Mouse (Mus musculus) hindbrain, postnatal 0 days (tissue): ENCODE data around the gene Timeless. TPM values are rescaled to one million over a fixed set of nuclear protein-coding genes. Genes with fewer than 3 reads are reported as not detected.

ENCODE experiments used
- ATAC-seq: fragments of 200-750 bp; cut with Nextera tagmentation; 2 replicates; pipeline ENCODE4 v1.8.0; 2017; ENCODE audit warnings: mild to moderate bottlenecking, moderate TSS enrichment, moderate library complexity
- DNase-seq: peaks from one replicate; pipeline ENCODE4 v3.0.0-alpha.2; 2015; ENCODE audit warnings: low spot score
- H3K27ac ChIP-seq: fragments of 300-500 bp; sonication (generic); 2 replicates; pipeline ENCODE4 v1.5.1; 2014; ENCODE audit warnings: mild to moderate bottlenecking
- H3K27me3 ChIP-seq: fragments of 300-500 bp; sonication (generic); 2 replicates; pipeline ENCODE4 v1.6.1; 2014; ENCODE audit warnings: low read length, mixed read lengths; ENCODE audit not compliant: insufficient read depth
- H3K36me3 ChIP-seq: fragments of 300-500 bp; sonication (generic); 2 replicates; pipeline ENCODE4 v1.6.1; 2014; ENCODE audit warnings: low read length, mixed read lengths; ENCODE audit not compliant: insufficient read depth
- H3K4me1 ChIP-seq: fragments of 300-500 bp; sonication (generic); 2 replicates; pipeline ENCODE4 v1.6.1; 2014; ENCODE audit warnings: antibody characterized with exemption, low read length, mixed read lengths; ENCODE audit not compliant: insufficient read depth
- H3K4me2 ChIP-seq: fragments of 300-500 bp; sonication (generic); 2 replicates; pipeline ENCODE4 v1.6.1; 2014; ENCODE audit warnings: low read depth, mild to moderate bottlenecking, low read length, moderate library complexity, mixed read lengths
- H3K4me3 ChIP-seq: fragments of 300-500 bp; sonication (generic); 2 replicates; pipeline ENCODE4 v1.5.1; 2014; ENCODE audit warnings: low read length
- H3K9ac ChIP-seq: fragments of 300-500 bp; sonication (generic); replicated peaks from 2 replicates; pipeline ENCODE4 v1.6.1; 2014; ENCODE audit warnings: mild to moderate bottlenecking, low read length, moderate library complexity, mixed read lengths
- H3K9me3 ChIP-seq: fragments of 300-500 bp; sonication (generic); 2 replicates; pipeline ENCODE4 v1.6.1; 2016; ENCODE audit warnings: low read length, mixed read lengths
- CTCF ChIP-seq: IDR thresholded peaks from 2 replicates; pipeline ENCODE4 v1.5.1; 2016; ENCODE audit warnings: antibody characterized with exemption, control low read depth, low read depth
- WGBS: fragments of 180-500 bp; shearing (Covaris S2); extraction: QIAGEN DNeasy Blood & Tissue Kit; methylation state at CpG from one replicate; pipeline ENCODE4 v1.1.7; 2014; 5-methylcytosine and 5-hydroxymethylcytosine counted together
- polyA plus RNA-seq: library from polyadenylated mRNA; unstranded; fragments of >200 nt; fragmentation: Nextera tagmentation; extraction: Ambion mirVana; gene quantifications from 2 replicates; pipeline ENCODE4 v1.2.1, GENCODE M21; 2015
- total RNA-seq: library from RNA; depleted of rRNA; stranded (reverse); fragments of >200 nt; gene quantifications from 2 replicates; pipeline ENCODE4 v1.2.3, GENCODE M21; 2014; rRNA removed

Gene Timeless
- total and polyA plus RNA-seq, 2 experiments from 2014 or later, result 15.2 to 15.6 TPM

DNA sequence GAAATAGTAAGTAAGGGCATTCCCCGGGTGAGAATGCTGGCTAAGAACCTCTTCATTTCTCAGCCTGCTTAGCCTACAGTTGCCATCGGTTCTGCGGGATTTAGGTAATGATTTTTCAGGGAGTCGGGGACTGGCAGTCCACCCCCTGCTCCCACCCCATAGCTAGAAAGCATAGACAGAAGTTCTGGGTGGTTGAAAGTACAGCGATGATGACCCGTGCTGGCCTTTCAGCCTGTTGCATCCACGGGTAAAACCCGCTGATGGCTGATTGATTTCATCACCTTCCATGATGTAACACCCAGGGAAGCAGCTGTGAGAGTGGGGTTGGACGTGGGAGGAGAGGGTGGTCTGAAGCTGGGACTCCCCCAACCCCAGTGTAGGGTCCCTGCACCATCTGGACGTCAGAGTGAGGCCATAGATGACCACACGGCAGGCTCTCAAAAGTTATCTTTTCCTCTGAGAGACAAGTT, 66.9 kb downstream of the Timeless start, which contains the start of gene Il23a:
Gene Il23a (minus strand): TSS at position 51 of the 470 bp plus-strand sequence.
- ATAC-seq (no peak), DNase-seq (no peak)
- Histone ChIP-seq H3K27me3 (no peaks in the 10 kb centered on the region), H3K9ac (no peak within 1 kb of the TSS), H3K36me3 (no peaks in the 10 kb centered on the region), H3K4me2 (no peak within 1 kb of the TSS), H3K9me3 (no peaks in the 10 kb centered on the region), H3K27ac (no peak within 1 kb of the TSS; the same call in 1 of the 2 replicates), H3K4me3 (no peak within 1 kb of the TSS), H3K4me1 (peaks cover 7% of the 10 kb centered on the region; the same call in 1 of the 2 replicates)
- WGBS, result 81% methylated on average over 11 of the region's 11 CpGs
- TF ChIP-seq CTCF, result no peak

DNA sequence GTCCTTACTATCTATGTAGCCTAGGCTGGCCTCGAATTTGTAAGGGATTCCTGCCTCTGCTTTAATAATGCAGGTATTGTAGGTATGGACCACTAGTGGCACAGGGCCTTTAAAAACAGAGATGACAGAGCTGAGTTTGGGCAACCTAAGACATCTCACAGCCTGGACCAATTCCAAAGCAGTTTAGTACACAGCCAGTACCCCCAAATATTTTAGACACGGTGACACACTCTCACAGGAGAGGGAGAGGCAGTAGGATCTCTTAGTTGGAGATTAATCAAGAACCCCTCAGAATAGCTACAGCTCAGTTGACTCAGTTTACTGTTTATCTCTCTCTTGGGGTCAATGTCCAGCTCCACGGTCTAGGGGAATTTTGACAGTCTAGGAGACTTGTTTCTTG, 70.5 kb downstream of the Timeless start:
- TF ChIP-seq CTCF, result no peak
- peaks cover 14% of the 10 kb centered on the region for H3K4me1 ChIP-seq
- H3K27me3 ChIP-seq, result no peaks in the 10 kb centered on the region
- WGBS, result 33% methylated on average over 3 of the region's 3 CpGs
- ATAC-seq, result no peak
- peak overlapping the region; percentile 68 for H3K4me2 ChIP-seq
- peak overlapping the region; percentile 95 for H3K27ac ChIP-seq
- no peak for DNase-seq
- H3K9me3 ChIP-seq, result no peaks in the 10 kb centered on the region
- H3K36me3 ChIP-seq, result no peaks in the 10 kb centered on the region
- peak overlapping the region; percentile 46 for H3K4me3 ChIP-seq
- peak overlapping the region; percentile 74 for H3K9ac ChIP-seq

Other genes starting within 250 kb of the Timeless start
- gene Hsd17b6, start 224.5 kb upstream of the Timeless start, total RNA-seq, result not detected in 2 replicates
- not detected in 2 replicates for gene Hsd17b6, start 224.5 kb upstream of the Timeless start, polyA plus RNA-seq
- gene Prim1, start 216.9 kb upstream of the Timeless start, total RNA-seq, result 15.2 and 19.6 TPM in 2 replicates
- gene Prim1, start 216.9 kb upstream of the Timeless start, polyA plus RNA-seq, result 33.3 and 36.1 TPM in 2 replicates
- gene Naca, start 196.5 kb upstream of the Timeless start, total RNA-seq, result 295 and 315 TPM in 2 replicates
- 450 and 463 TPM in 2 replicates for gene Naca, start 196.5 kb upstream of the Timeless start, polyA plus RNA-seq
- 81.6 and 87.7 TPM in 2 replicates for gene Ptges3, start 173.1 kb upstream of the Timeless start, total RNA-seq
- gene Ptges3, start 173.1 kb upstream of the Timeless start, polyA plus RNA-seq, result 417 and 428 TPM in 2 replicates
- 6,623 and 6,768 TPM in 2 replicates for gene Atp5b, start 148.8 kb upstream of the Timeless start, total RNA-seq
- gene Atp5b, start 148.8 kb upstream of the Timeless start, polyA plus RNA-seq, result 2,401 and 2,438 TPM in 2 replicates
- gene Baz2a, start 140.5 kb upstream of the Timeless start, total RNA-seq, result 14.3 and 15.0 TPM in 2 replicates
- 10.2 and 10.6 TPM in 2 replicates for gene Baz2a, start 140.5 kb upstream of the Timeless start, polyA plus RNA-seq
- 11.7 and 13.2 TPM in 2 replicates for gene Rbms2, start 51.8 kb upstream of the Timeless start, total RNA-seq
- gene Rbms2, start 51.8 kb upstream of the Timeless start, polyA plus RNA-seq, result 7.3 and 8.9 TPM in 2 replicates
- 1.9 and 6.4 TPM in 2 replicates for gene Gls2, start 37.6 kb upstream of the Timeless start, total RNA-seq
- 1.7 and 2.4 TPM in 2 replicates for gene Gls2, start 37.6 kb upstream of the Timeless start, polyA plus RNA-seq
- gene Spryd4, start 20.3 kb upstream of the Timeless start, total RNA-seq, result 25.8 and 29.6 TPM in 2 replicates
- 22.3 and 24.5 TPM in 2 replicates for gene Spryd4, start 20.3 kb upstream of the Timeless start, polyA plus RNA-seq
- gene Mip, start 6.2 kb upstream of the Timeless start, total RNA-seq, result 0.21 and 0.25 TPM in 2 replicates
- gene Mip, start 6.2 kb upstream of the Timeless start, polyA plus RNA-seq, result not detected in 2 replicates
- gene Apon, start 22.0 kb downstream of the Timeless start, total RNA-seq, result not detected in 2 replicates
- gene Apon, start 22.0 kb downstream of the Timeless start, polyA plus RNA-seq, result not detected in 2 replicates
- 0.50 TPM in 1 of 2 replicates, not detected in the other for gene Apof, start 36.6 kb downstream of the Timeless start, total RNA-seq
- 0.23 and 0.41 TPM in 2 replicates for gene Apof, start 36.6 kb downstream of the Timeless start, polyA plus RNA-seq
- gene Stat2, start 38.5 kb downstream of the Timeless start, total RNA-seq, result 7.5 and 8.5 TPM in 2 replicates
- gene Stat2, start 38.5 kb downstream of the Timeless start, polyA plus RNA-seq, result 9.7 and 12.8 TPM in 2 replicates
- 0.50 TPM in 1 of 2 replicates, not detected in the other for gene Il23a, start 66.7 kb downstream of the Timeless start, total RNA-seq
- gene Il23a, start 66.7 kb downstream of the Timeless start, polyA plus RNA-seq, result 0.35 and 0.73 TPM in 2 replicates
- 21.2 and 25.2 TPM in 2 replicates for gene Pan2, start 71.3 kb downstream of the Timeless start, total RNA-seq
- gene Pan2, start 71.3 kb downstream of the Timeless start, polyA plus RNA-seq, result 14.3 and 16.4 TPM in 2 replicates
- 42.9 and 73.3 TPM in 2 replicates for gene Cnpy2, start 90.4 kb downstream of the Timeless start, total RNA-seq
- gene Cnpy2, start 90.4 kb downstream of the Timeless start, polyA plus RNA-seq, result 186 and 189 TPM in 2 replicates
- 274 and 311 TPM in 2 replicates for gene Cs, start 105.7 kb downstream of the Timeless start, total RNA-seq
- gene Cs, start 105.7 kb downstream of the Timeless start, polyA plus RNA-seq, result 262 and 285 TPM in 2 replicates
- gene Coq10a, start 136.9 kb downstream of the Timeless start, total RNA-seq, result 26.9 and 42.1 TPM in 2 replicates
- 50.8 and 52.1 TPM in 2 replicates for gene Coq10a, start 136.9 kb downstream of the Timeless start, polyA plus RNA-seq
- gene Ankrd52, start 145.1 kb downstream of the Timeless start, total RNA-seq, result 38.8 and 39.5 TPM in 2 replicates
- 9.1 and 10.6 TPM in 2 replicates for gene Ankrd52, start 145.1 kb downstream of the Timeless start, polyA plus RNA-seq
- 0.58 and 2.3 TPM in 2 replicates for gene Slc39a5, start 169.2 kb downstream of the Timeless start, total RNA-seq
- 0.55 and 0.66 TPM in 2 replicates for gene Slc39a5, start 169.2 kb downstream of the Timeless start, polyA plus RNA-seq
- 73.9 and 98.9 TPM in 2 replicates for gene Nabp2, start 179.4 kb downstream of the Timeless start, total RNA-seq
- gene Nabp2, start 179.4 kb downstream of the Timeless start, polyA plus RNA-seq, result 135 and 140 TPM in 2 replicates
- gene Rnf41, start 179.6 kb downstream of the Timeless start, total RNA-seq, result 98.1 and 105 TPM in 2 replicates
- gene Rnf41, start 179.6 kb downstream of the Timeless start, polyA plus RNA-seq, result 75.8 and 76.3 TPM in 2 replicates
- gene Smarcc2, start 227.2 kb downstream of the Timeless start, total RNA-seq, result 174 and 181 TPM in 2 replicates
- 112 and 120 TPM in 2 replicates for gene Smarcc2, start 227.2 kb downstream of the Timeless start, polyA plus RNA-seq